Mouse (Mus musculus) bone marrow macrophage, adult 2 months (primary cell): ENCODE results near the gene Dus2. TPM values are rescaled to one million over a fixed set of nuclear protein-coding genes. Genes with fewer than 3 reads are reported as not detected.

Source experiments
- H3K27ac ChIP-seq: 2 replicates; pipeline ENCODE4 v1.5.1; 2012; ENCODE audit warnings: low read depth, low read length; ENCODE audit not compliant: insufficient read depth
- H3K4me1 ChIP-seq: 2 replicates; pipeline ENCODE4 v1.6.1; 2012; ENCODE audit warnings: low read length; ENCODE audit not compliant: control insufficient read depth, insufficient read depth
- H3K4me3 ChIP-seq: 2 replicates; pipeline ENCODE4 v1.5.1; 2012; ENCODE audit warnings: mild to moderate bottlenecking, low read length, moderate library complexity; ENCODE audit not compliant: insufficient read depth
- CTCF ChIP-seq: IDR thresholded peaks from 2 replicates; pipeline ENCODE4 v1.5.1; 2012; ENCODE audit warnings: low read depth, mild to moderate bottlenecking, low read length, moderate library complexity
- POLR2A ChIP-seq: IDR thresholded peaks from 2 replicates; pipeline ENCODE4 v1.6.1; 2012; ENCODE audit warnings: mild to moderate bottlenecking, low read depth, low read length, borderline replicate concordance
- polyA plus RNA-seq: library from polyadenylated mRNA; stranded (reverse); fragments of >200 nt; gene quantifications from 2 replicates; pipeline ENCODE4 v1.2.4, GENCODE M21; 2012; ENCODE audit not compliant: missing spikeins, insufficient read depth, insufficient read length

Gene Dus2
- polyA plus RNA-seq, 1 experiment: 6.1 TPM

DNA sequence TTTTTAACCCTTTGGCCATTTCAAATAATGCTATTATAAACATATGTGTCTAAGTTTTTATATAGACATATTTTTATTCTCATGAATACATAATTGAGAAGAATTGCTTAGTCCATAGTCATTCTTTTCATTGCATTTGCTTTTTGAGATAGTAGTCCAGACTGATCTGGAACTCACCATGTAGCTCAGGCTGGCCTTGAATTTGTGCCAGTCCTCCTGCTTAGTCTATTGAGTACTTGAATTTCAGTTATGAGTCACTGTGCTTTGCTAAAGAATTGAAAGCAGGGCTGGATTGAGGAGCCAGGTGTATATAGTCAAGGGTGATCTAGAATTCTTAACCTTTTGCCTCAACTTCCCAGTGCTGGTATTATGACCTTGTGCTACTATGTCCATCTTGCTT is 83.1 kb downstream of the Dus2 start:
- Histone ChIP-seq H3K4me1 (peaks cover 4% of the 10 kb centered on the region), H3K27ac (no peak overlapping the region), H3K4me3 (no peak overlapping the region)
- no peak for TF ChIP-seq POLR2A
- TF ChIP-seq CTCF: no peak

DNA sequence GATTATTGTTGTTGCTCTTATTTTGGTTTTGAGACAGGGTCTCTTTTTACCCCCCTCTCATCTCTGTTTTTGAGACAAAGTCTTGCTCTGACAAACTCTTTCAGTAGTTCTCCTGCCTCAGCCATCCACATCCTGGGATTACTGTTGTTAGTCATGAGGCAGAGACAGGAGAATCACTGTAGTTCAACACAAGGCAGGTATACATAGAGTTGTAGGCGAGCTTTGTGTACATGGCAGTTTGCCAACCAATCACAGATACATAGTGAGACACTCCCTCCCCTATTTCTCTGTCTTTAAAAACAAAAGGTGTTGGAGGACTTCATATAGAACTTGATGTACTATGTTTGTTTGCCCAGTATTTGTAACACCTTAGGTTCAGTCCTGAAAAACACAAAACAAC is 83.5 kb downstream of the Dus2 start:
- H3K4me3 ChIP-seq: no peak overlapping the region
- no peak for TF ChIP-seq CTCF
- no peak for TF ChIP-seq POLR2A
- peaks cover 4% of the 10 kb centered on the region for H3K4me1 ChIP-seq
- H3K27ac ChIP-seq: no peak overlapping the region

DNA sequence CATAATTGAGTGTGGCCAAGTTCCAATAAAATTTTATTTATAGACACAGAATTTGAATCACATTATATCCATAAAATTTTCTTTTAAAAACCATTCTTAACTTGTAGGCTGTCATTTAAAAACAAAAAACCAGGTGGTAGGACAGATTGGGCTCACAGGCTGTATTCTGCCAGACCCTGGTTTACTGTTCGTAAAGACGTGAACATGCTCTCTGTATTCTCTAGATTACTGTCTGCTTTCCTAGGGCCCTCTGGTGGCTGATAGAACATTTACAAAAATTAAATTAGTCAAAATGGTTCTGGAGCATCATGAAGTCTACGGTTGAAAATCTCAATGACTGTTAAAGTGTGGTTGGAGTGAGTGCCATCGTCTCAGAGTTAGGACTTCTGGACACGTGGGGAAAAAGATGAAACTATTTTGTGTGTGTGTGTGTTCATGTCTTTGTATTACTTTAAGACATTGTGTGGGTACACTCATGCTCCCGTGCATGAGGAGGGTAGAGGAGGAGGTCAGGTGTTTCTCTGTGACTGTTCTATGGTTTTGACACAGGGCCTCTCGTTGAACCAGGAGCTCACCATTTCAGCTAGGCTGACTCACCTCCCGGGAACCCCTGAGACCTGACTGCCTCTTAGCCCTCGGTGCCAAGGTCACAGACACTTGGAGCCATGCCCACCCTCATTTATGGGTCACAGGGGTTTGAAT is 84.2 kb downstream of the Dus2 start:
- TF ChIP-seq POLR2A (no peak), CTCF (no peak)
- Histone ChIP-seq H3K4me1 (peaks cover 4% of the 10 kb centered on the region), H3K27ac (no peak overlapping the region), H3K4me3 (no peak overlapping the region)

DNA sequence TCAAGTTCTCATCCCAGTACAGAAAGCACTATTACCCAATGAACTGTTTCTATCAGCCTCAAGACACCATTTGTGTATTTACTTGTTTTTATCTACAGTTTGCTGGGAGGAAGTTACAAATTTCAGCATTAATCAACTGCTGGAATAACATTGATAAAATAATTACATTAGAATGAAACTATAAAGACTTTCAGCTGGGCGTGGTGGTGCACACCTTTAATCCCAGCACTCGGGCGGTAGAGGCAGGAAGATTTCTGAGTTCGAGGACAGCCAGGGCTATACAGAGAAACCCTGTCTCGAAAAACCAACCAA is 84.7 kb downstream of the Dus2 start:
- TF ChIP-seq CTCF: no peak
- TF ChIP-seq POLR2A: no peak
- no peak overlapping the region for H3K4me3 ChIP-seq
- H3K4me1 ChIP-seq: peaks cover 4% of the 10 kb centered on the region
- H3K27ac ChIP-seq: no peak overlapping the region

DNA sequence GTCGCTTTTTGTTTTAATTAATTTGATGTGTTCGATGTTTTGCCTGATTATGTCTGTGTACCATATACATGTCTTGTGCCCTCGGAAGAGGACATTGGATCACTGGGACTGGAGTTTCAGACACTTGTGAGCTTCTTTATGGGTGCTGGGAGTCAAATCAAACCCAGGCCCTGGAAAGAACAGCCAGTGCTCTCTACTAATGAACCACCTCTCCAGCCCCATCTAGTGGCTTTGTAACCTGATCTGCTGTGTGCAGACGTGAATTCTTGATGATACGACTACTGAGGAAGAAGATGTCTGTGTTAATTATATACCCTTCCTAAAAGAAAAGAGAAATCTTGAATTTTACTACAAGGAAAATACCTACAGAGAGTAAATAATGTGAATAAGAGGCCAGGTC is 85.5 kb downstream of the Dus2 start:
- TF ChIP-seq CTCF: no peak
- no peak for TF ChIP-seq POLR2A
- peaks cover 4% of the 10 kb centered on the region for H3K4me1 ChIP-seq
- no peak overlapping the region for H3K4me3 ChIP-seq
- H3K27ac ChIP-seq: no peak overlapping the region

DNA sequence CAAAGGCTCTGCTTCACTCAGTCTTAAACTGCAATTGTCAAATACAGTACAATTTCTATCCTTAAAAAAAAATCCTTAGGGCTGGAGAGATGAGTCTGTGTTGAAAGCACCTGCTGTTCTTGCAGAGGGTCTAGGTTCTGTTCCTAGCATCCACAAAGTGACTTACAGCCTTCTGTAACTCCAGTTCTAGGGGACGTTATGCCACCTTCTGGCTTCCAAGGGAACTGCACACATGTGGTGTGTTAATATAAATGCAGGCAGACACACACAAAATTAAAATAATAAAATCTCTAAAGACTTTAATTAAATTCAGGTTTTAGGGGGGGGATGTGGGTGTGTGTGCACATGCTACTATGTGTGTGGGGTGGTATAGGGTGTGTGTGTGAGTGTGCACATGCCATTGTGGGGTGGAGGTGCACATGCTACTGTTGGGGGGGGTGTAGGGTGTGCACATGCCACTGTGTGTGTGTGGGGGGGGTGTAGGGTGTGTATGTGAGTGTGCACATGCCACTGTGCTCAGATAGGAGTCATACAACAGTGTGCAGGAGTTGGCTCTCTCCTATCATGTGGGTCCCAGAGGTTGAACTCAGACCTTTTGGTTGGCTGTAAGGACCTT is 86.4 kb downstream of the Dus2 start:
- Histone ChIP-seq H3K27ac (no peak overlapping the region), H3K4me1 (peaks cover 4% of the 10 kb centered on the region), H3K4me3 (no peak overlapping the region)
- no peak for TF ChIP-seq CTCF
- TF ChIP-seq POLR2A: no peak

DNA sequence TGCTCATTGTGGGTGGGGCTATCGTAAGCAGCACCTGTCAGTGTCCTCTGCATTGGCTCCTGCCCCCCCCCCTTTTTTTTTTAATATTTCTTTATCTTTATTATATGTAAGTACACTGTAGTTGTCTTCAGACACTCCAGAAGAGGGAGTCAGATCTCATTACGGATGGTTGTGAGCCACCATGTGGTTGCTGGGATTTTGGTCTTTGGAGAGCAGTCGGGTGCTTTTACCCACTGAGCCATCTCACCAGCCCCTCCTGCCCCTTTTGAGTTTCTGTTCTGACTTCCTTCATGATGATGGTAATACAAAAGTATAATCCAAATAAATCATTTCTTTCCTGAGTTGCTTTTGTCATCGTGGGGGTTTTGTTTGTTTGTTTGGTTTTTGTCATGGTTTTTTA is 111.2 kb downstream of the Dus2 start:
- TF ChIP-seq POLR2A (no peak), CTCF (no peak)
- Histone ChIP-seq H3K27ac (no peak overlapping the region), H3K4me1 (peaks cover 11% of the 10 kb centered on the region), H3K4me3 (no peak overlapping the region)

Other genes starting within 250 kb of the Dus2 start
- 0.75 and 1.4 TPM in 2 replicates for gene Gfod2, start 232.7 kb upstream of the Dus2 start, polyA plus RNA-seq
- 42.0 and 44.3 TPM in 2 replicates for gene Ranbp10, start 164.0 kb upstream of the Dus2 start, polyA plus RNA-seq
- not detected in 2 replicates for gene Tsnaxip1, start 163.6 kb upstream of the Dus2 start, polyA plus RNA-seq
- 16.9 and 17.1 TPM in 2 replicates for gene Cenpt, start 138.1 kb upstream of the Dus2 start, polyA plus RNA-seq
- gene Thap11, start 136.2 kb upstream of the Dus2 start, polyA plus RNA-seq: 27.4 and 28.5 TPM in 2 replicates
- gene Nutf2, start 130.8 kb upstream of the Dus2 start, polyA plus RNA-seq: 2.2 TPM in 1 of 2 replicates, not detected in the other
- 23.6 and 29.8 TPM in 2 replicates for gene Edc4, start 110.5 kb upstream of the Dus2 start, polyA plus RNA-seq
- gene Nrn1l, start 97.8 kb upstream of the Dus2 start, polyA plus RNA-seq: not detected in 2 replicates
- gene Pskh1, start 90.9 kb upstream of the Dus2 start, polyA plus RNA-seq: 18.0 and 18.8 TPM in 2 replicates
- 0.63 TPM in 1 of 2 replicates, not detected in the other for gene Ctrl, start 57.5 kb upstream of the Dus2 start, polyA plus RNA-seq
- 150 and 151 TPM in 2 replicates for gene Psmb10, start 52.9 kb upstream of the Dus2 start, polyA plus RNA-seq
- 0.55 and 0.60 TPM in 2 replicates for gene Lcat, start 48.0 kb upstream of the Dus2 start, polyA plus RNA-seq
- gene Slc12a4, start 25.2 kb upstream of the Dus2 start, polyA plus RNA-seq: 19.6 and 27.5 TPM in 2 replicates
- 3.2 and 3.6 TPM in 2 replicates for gene Dpep3, start 11.9 kb upstream of the Dus2 start, polyA plus RNA-seq
- not detected in 2 replicates for gene Dpep2nb, start 14.6 kb downstream of the Dus2 start, polyA plus RNA-seq
- gene Ddx28, start 20.5 kb downstream of the Dus2 start, polyA plus RNA-seq: 10.1 and 12.0 TPM in 2 replicates
- gene Nfatc3, start 67.5 kb downstream of the Dus2 start, polyA plus RNA-seq: 28.3 and 31.9 TPM in 2 replicates
- gene Esrp2, start 145.6 kb downstream of the Dus2 start, polyA plus RNA-seq: not detected in 2 replicates
- 144 and 153 TPM in 2 replicates for gene Pla2g15, start 159.1 kb downstream of the Dus2 start, polyA plus RNA-seq
- 8.3 and 9.4 TPM in 2 replicates for gene Slc7a6, start 177.5 kb downstream of the Dus2 start, polyA plus RNA-seq
- 25.5 and 26.5 TPM in 2 replicates for gene Slc7a6os, start 219.6 kb downstream of the Dus2 start, polyA plus RNA-seq
- 3.9 and 8.8 TPM in 2 replicates for gene Prmt7, start 219.6 kb downstream of the Dus2 start, polyA plus RNA-seq